Mouse (Mus musculus) left cerebral cortex, adult 2 months (tissue): Measurements from ENCODE around the gene Cd200. TPM values are rescaled to one million over a fixed set of nuclear protein-coding genes. Genes with fewer than 3 reads are reported as not detected.
A peak's percentile ranks its signal among the peaks of the same experiment; 100 is the strongest.
"Not testable (repeated sequence)": the region's sequence is repeated elsewhere in the genome, so short reads cannot be mapped to it uniquely, and the experiment has no call there.

Experiments
- DNase-seq, 2 experiments: peaks; one replicate each; pipeline ENCODE4 v3.0.0; 2021 to 2022; ENCODE audit warnings: low spot score in 2 of 2, mixed read lengths in 1 of 2; ENCODE audit errors: extremely low spot score in 1 of 2
- H3K27ac ChIP-seq: fragments of 200-600 bp; 2 replicates; pipeline ENCODE4 v1.8.1; 2022
- H3K4me3 ChIP-seq: fragments of 200-600 bp; 2 replicates; pipeline ENCODE4 v1.8.1; 2022
- CTCF ChIP-seq: fragments of 200-600 bp; IDR thresholded peaks from 2 replicates; pipeline ENCODE4 v1.8.1; 2022; ENCODE audit warnings: antibody characterized with exemption, mild to moderate bottlenecking, moderate library complexity
- intact Hi-C: fragments of 180-260 bp; cut with DNase I; formaldehyde crosslinking; loops from one replicate; pipeline ENCODE4 v1.15.1; 2025
- long read RNA-seq, 2 experiments: library from polyadenylated mRNA; stranded (forward); transcript quantifications; one replicate each; pipeline ENCODE4 v2.0.0; 2021; ENCODE audit warnings: borderline mapping rate in 2 of 2
- total RNA-seq, 2 experiments: library from RNA; stranded (reverse); gene quantifications; 2 replicates each; pipeline ENCODE4 v1.2.3; 2021

Cd200 gene
- total RNA-seq = 100 to 1,000 TPM in 1 of 2 experiments, 10 to 100 TPM in 1; 96.4 to 107 TPM
- long read RNA-seq, experiment 1, transcript Cd200-202 (6 exons, 2,347 nt) = major isoform, 128 of 153 reads
- long read RNA-seq, experiment 1, partial matches to known transcripts = 13 of 153 reads
- long read RNA-seq, experiment 1, other reads (novel, unspliced or antisense) = 10 of 153 reads
- long read RNA-seq, experiment 2, transcript Cd200-202 (6 exons, 2,347 nt) = major isoform, 65 of 78 reads
- long read RNA-seq, experiment 2, partial matches to known transcripts = 4 of 78 reads
- long read RNA-seq, experiment 2, other reads (novel, unspliced or antisense) = 9 of 78 reads

DNA sequence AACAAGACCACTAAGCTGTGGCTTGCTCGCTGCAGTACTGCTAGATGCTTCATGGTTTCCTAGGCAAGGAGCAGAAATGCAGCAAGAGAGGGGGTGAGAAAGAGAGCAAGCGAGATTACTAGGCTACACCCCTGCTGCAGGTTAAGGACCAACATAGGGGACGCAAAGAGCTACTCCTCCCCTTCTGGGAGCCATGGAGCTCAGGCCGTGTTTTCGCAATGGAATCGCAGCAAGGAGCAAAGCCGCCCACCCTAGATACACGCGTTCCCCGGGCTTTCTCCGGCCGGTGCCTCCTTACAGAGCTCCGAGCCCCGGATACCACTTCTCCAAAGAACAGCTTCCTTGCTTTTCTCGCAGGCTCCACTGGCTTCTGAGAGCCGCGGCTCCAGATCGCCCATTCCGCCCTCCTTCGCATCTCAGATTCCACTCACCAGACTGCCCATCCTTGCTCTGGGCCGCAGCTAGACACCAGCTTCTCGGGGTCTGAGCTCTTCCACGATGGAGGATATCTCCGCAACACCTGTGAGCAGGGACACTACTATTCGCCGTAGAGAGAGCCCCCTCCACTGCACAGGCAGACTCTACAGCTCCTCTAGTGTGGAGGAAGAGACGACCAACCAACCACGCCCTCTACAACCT, at the start of gene Cd200:
TSS of gene Cd200 (minus strand) at position 629 of the 639 bp plus-strand sequence.
- H3K4me3 ChIP-seq = peak within 1 kb of the TSS; percentile 89
- intact Hi-C loops = loop anchor here (2.0 to 5.0 kb wide), 5 partner anchors 61 to 314 kb away; partner anchors contain the start of gene Tagln3
- peak within 1 kb of the TSS; percentile 91 for H3K27ac ChIP-seq
- peak; percentile 40 for TF ChIP-seq CTCF
- peak; percentile 56 to 64 for DNase-seq

DNA sequence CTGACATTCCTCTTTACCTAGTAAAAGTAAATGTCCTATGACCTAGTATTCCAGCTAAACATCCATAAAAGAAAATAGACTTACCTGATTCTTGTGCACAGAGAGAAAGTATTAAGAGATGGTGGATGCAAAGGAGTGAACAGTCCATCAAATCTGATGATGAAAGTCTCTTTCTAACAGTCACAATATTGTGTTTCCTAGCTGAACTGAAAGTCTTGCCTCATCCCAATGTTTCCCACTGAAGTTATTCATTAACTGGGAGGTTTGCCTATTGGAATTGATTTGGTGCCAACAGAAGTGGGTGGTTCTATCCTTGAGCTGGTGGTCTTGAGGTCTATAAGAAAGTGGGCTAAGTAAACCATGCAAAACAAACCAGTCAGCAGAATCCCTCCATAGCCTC, 45.9 kb upstream of the Cd200 start:
- intact Hi-C loops = no loop called here
- no peak for DNase-seq
- no peak overlapping the region for H3K27ac ChIP-seq
- no peak for TF ChIP-seq CTCF
- no peak overlapping the region for H3K4me3 ChIP-seq

DNA sequence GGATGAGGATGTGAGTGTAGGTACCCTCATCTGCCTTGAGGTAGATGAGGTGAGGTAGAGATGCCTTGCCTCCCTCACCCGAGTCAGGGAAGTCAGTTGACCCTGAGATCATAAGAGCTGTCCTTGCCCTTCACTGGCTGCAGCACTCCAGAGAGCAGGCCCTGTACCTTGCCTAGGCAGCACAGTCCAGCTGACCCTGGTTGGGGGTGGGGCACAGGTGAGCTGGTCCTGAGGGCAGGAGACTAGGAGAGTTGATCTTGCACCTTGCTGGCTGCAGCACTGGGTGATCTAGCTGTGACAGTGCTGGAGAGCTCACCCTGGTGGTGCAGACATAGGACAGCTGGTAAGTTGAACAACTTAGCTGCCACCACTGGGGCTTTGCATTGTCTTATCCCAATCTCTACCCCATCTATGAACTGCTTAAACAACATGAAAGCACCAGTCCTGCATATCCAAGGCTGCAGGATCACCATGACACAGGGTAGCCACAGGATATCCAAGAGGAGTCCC, 28.4 kb upstream of the Cd200 start:
- Histone ChIP-seq H3K4me3 (no peak overlapping the region), H3K27ac (no peak overlapping the region)
- no peak for TF ChIP-seq CTCF
- no peak for DNase-seq
- intact Hi-C loops = no loop called here

GRCm38 (mm10) chr16:45435591-45435990, 26.7 kb upstream of the Cd200 start:
- no peak for DNase-seq
- intact Hi-C loops = no loop called here
- no peak overlapping the region for H3K4me3 ChIP-seq
- no peak for TF ChIP-seq CTCF
- no peak overlapping the region for H3K27ac ChIP-seq

GRCm38 (mm10) chr16:45427651-45428050, 18.8 kb upstream of the Cd200 start:
- intact Hi-C loops = no loop called here
- Histone ChIP-seq H3K4me3 (no peak overlapping the region), H3K27ac (no peak overlapping the region)
- no peak for DNase-seq
- TF ChIP-seq CTCF = no peak

GRCm38 (mm10) chr16:45413497-45413896, 4.6 kb upstream of the Cd200 start:
- H3K4me3 ChIP-seq = no peak overlapping the region
- H3K27ac ChIP-seq = no peak overlapping the region
- DNase-seq = no peak
- peak; percentile 49 for TF ChIP-seq CTCF
- intact Hi-C loops = loop anchor here (2.0 to 5.0 kb wide), 2 partner anchors 131 to 217 kb away; no protein-coding TSS in a partner anchor

DNA sequence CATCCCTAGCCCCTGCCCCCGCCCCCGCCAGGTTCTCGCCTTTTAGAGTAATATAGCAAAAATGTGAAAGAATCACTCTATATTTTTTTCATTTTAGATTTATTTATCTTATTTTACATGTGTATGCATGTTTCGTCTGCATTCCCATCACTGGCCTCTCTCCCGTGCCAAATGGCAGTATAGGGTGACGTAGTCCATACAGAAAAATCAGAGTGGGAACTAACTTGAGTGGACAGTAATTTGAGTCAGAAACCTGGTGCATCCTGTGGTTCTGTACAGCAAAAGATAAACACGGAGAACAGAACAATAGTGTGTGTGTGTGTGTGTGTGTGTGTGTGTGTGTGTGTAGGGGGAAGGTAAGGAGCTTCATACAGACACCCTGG, 202 bp upstream of the Cd200 start:
- H3K27ac ChIP-seq = peak overlapping the region; percentile 91
- not testable (repeated sequence) for DNase-seq
- peak overlapping the region; percentile 89 for H3K4me3 ChIP-seq
- intact Hi-C loops = loop anchor here (2.0 to 5.0 kb wide), 5 partner anchors 62 to 313 kb away; partner anchors contain the start of gene Tagln3

- intact Hi-C loops = loop anchor here (2.0 to 5.0 kb wide), 5 partner anchors 61 to 314 kb away; partner anchors contain the start of gene Tagln3
- peak overlapping the region; percentile 91 for H3K27ac ChIP-seq
- no peak for TF ChIP-seq CTCF
- DNase-seq = no peak
- peak overlapping the region; percentile 89 for H3K4me3 ChIP-seq
Observed at GRCm38 (mm10) chr16:45407645-45408400, 1.0 kb downstream of the Cd200 start.

GRCm38 (mm10) chr16:45407091-45407490, 1.8 kb downstream of the Cd200 start:
- TF ChIP-seq CTCF = no peak
- Histone ChIP-seq H3K27ac (peak overlapping the region; percentile 55; the same call in 1 of the 2 replicates), H3K4me3 (peak overlapping the region; percentile 89)
- intact Hi-C loops = loop anchor here (5.0 kb wide), 4 partner anchors 60 to 315 kb away; partner anchors contain the start of gene Tagln3
- no peak for DNase-seq

DNA sequence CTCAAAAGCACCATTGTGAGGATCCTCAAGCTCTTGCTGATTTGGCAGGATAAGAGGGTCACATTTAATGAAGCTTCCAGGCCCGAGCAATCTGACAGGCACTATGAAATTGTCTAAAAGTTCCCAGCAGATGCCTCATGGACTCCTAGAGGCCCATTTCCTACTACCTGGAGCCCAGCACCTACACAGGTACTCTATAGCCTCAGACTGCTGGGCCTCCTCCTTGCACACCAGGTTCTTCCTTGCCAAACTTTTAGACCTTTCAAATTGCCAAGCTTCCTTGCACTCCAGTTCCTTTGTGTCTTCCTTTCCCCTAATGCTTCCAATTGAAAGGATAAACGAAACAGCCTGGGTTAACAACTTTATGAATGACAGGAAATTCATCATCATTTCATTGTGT, 5.9 kb downstream of the Cd200 start:
- H3K27ac ChIP-seq = no peak overlapping the region
- no peak for DNase-seq
- intact Hi-C loops = no loop called here

GRCm38 (mm10) chr16:45402036-45402435, 6.8 kb downstream of the Cd200 start:
- no peak for TF ChIP-seq CTCF
- no peak overlapping the region for H3K4me3 ChIP-seq
- intact Hi-C loops = no loop called here
- no peak for DNase-seq
- H3K27ac ChIP-seq = no peak overlapping the region

More for the DNA sequence above, 5.9 kb downstream of the Cd200 start:
- no peak overlapping the region for H3K4me3 ChIP-seq
- TF ChIP-seq CTCF = no peak
